Mouse (Mus musculus): ENCODE measurements around the gene Gm14443.
"Not testable (repeated sequence)": the region's sequence is repeated elsewhere in the genome, so short reads cannot be mapped to it uniquely, and the experiment has no call there.

- not testable (repeated sequence) for TF ChIP-seq CTCF, POLR2A (IDR thresholded peaks at IDR 0.05; ENCODE audit: extremely low read depth, insufficient read depth, low read length)
Measured at GRCm38 (mm10) chr2:175161438-175161837, 14.2 kb downstream of the Gm14443 start.

All from cortical plate, adult 2 months (tissue).